Mouse (Mus musculus) yolk sac, embryonic 10.5 days (tissue): ENCODE data around the gene Mrps15.

Experiments
- DNase-seq: peaks from one replicate; pipeline ENCODE4 v3.0.0-alpha.2; 2017; ENCODE audit warnings: low spot score

The Mrps15 gene

DNA sequence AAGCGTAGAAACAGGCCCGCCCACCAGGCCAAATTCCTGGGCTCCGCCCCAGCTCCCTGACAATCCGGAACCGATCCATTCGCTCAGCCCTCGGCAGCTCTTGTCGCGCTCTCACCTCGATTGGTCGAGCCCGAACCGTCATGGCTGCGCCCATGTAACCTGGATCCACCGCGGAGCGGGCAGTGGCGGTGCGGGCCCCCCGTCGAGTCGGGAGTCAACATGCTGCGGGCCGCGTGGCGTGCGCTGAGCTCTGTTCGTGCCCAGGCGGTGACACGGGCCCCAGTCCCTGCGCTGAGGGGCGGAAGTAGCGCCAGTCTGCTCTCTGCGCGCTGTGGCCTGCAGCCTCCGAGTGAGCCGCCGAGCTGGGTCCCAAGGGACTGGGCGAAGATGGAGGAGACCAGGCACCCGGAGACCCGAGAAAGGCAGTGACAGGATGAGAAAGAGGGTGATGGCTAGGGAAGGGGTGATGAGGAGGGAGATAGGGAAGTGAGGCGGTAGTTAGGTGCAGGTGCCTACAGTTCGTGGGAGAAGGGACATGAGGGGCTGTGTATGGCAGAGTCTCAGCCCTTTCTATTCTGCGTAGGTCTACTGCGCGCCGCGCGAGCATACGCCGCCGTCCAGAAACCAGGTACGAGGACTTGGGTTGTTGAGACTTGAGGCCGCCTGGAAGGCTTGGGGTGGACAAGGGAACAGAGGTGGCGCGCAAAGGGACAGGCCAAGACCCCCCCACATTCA lies at the start of gene Mrps15:
Gene Mrps15, plus strand, starts transcription at position 75 of the 735 bp plus-strand sequence.
- peak; percentile 91 for DNase-seq

DNA sequence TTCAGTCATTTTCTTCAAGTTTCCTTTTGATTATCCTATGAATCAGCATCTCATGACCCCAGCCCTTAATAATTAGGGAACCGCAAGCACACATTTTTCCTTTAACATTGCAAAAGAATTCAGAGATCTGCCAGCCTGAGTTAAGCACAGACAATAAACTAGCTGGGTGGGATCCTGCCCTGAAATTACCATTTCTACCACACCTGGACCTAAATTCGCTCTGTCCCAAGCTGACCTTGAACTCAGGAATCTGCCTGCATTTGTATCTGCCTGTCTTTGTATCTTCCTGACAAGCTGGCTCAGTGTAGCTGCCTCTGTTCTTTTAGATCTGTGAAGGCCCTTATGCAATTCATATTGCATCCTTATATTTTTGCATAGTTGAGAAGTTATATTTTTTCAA lies 48.9 kb upstream of the Mrps15 start:
- DNase-seq, result no peak

DNA sequence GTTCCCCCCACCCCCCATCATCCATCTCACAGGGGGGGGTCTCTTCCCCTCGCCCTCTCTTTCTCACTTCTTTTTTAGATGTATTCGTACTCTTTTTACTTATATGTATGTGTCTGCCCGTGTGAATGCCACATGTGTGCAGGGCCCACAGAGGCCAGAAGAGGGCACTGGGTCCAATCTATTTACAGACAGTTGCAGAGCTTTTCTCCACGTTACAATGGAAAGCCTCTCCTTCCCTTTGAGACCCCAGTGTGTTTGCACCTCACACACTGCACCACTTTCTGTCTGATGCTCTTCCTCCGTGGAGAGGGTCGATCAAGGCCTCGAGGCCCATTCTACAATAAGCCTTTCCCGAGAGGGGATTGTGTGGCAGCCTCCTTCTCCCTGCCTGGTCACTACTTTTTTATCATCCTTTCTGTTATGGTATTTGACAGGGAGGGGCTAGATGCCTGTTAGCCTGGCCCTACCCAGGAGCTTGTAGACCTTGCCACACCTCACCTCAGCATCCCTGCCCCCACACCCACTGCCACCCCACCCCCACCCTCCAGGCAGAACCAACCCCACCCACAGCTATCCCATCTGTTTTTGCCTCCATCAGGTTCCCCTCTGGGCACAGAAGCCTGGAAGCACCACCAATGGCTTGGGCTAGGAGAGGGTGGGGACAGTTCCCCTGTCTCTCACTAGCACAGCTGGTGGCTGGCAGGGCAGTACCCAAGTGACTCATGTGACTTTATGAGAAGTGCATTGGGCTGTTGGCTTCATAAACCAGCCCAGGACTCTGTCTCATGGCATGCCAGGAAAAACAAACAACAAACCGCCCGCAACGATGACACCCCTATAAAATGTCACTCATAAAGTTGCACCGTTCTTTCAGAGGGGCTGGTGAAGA lies 45.2 kb upstream of the Mrps15 start:
- DNase-seq, result no peak

DNA sequence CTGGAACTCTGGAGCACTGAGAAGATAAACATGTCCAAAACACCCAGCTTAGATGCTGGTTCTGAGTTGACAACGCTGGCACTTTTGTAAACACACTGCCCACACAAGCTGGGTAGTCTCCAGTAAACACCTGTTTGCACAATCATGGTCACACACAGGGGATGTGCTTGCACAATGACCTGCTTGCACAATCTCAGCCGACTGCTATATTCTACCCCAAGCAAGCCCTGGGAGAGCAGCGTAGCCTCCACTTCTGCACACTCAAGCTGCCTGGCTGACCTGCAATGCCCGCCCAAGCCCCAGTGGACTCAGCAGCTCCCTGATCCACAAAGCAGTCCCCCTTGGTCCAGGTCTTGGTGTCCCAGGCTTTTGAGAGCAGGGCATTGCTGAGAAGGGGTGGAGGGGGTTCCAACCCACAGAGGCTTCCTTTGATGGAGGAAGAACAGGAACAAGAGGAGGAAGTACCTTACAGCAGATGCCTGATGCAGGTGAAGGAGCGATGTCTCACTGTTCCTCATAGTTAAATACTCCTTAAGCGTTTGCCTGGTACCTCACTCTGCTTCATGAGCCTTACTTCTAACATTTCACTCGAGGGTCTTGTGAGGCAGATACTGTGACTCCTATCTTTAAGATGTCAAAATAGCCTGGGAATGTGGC lies 28.9 kb upstream of the Mrps15 start:
- DNase-seq, result no peak

DNA sequence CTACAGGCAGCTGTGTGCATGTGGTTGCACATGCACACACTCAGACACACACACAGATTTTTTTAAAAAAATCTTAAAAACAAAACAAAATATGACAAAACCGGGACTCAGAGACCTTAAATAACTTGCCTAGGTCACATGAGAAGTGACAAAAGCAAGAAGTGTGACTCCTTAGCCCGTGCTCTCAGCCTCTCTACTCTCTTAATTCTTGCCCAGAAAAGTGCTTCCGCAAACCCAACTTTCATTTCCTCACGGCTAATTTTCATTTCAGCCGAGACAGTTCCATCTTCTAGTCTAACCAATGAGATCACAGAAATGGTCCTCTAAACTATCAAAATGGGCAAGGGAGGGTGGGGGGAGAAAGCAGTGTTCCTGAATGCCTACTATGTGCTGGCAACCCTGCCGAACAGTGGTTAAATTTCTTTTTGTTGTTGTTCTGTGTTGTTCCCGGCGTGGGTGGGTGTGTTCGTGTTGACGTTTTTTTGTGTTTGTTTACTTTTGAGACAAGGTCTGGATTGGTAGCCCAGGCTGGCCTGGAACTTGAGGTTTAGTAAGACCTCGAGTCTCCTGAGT lies 27.7 kb upstream of the Mrps15 start:
- no peak for DNase-seq

DNA sequence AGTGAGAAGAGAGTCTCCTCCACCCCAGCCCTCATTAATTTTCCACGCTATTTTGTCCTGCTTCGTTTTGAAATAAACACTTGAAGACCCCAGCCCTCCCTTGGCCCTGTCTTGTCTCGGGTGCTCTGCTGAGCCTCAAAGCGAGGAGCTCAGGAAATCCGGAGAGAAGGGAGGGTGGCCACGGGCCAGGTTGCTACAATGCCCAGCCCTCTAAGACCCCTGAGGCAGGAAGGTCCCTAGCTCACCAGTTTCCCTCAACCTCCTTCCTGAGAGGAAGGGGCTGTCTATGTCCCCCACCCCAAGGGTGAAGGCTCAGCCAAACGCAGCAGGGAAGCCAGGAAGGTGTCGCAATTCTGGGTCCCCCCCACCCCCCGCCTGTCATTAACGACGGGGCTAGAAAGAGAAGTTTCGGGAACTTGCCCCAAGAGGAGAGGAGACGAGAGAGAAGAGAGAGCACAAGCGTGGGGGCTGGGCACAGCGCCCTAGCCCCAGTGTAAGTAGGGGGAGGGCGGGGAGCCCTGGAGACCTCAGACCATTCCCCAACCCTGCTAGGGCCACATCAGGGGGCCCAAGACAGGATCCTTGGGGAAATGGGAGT lies 22.3 kb upstream of the Mrps15 start, which contains the start of gene Csf3r:
Gene Csf3r, plus strand, starts transcription at position 248 of the 598 bp plus-strand sequence.
- no peak for DNase-seq

DNA sequence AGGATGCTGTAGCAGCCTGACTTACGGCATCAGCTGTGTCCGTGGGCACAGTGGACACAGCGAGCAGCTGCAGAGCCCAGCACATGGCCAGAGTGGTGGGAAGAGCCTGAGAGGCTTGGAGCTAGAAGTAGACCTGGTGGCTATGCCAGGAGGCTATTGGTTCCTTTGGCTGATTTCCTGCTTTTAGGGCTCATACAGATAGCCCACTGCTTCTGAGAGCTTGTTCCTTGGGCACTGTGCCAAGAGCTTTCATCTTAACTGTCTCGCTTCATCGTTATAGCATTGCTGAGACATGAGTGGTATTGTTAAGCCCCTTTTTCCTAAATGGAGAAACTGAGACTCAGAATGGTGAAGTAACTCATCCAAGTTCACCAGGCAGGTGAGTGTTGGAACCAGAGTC lies 20.9 kb upstream of the Mrps15 start:
- DNase-seq, result no peak

DNA sequence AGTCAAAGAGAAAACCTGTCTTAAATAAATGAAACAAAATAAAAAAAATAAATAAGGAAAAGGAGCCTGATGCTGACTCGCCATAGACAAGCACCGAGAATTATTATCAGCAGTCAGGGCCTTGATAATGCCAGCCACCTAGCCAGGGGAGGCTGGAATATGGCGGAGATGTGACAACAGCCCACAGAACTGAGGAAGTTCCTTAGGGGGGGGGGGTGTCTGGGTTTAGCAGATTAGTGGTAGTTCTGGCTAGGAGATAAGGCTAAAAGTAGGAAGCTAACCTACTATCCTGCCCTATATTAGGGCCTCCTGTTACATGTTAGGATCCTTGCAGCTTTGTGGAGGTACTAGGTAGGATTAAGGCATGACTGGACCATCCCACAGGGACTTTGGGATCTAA lies 18.7 kb upstream of the Mrps15 start:
- DNase-seq, result no peak

DNA sequence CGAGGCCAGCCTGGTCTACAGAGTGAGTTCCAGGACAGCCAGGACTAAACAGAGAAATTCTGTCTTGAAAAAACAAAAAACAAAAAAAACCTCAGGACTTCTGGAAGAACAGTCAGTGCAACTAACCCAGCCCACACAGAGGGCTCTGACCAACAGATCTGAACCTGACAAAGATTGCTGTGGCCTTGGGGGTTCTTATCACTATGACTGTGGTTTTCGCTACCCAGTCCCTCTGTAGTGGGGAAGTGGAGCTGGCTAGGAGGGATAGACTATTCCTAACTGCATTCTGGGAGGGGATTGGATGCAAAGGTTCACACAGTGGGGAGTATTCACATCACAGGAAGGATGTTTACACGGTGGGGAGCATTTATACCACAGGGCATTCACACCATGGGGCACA lies 17.7 kb upstream of the Mrps15 start:
- DNase-seq, result no peak

DNA sequence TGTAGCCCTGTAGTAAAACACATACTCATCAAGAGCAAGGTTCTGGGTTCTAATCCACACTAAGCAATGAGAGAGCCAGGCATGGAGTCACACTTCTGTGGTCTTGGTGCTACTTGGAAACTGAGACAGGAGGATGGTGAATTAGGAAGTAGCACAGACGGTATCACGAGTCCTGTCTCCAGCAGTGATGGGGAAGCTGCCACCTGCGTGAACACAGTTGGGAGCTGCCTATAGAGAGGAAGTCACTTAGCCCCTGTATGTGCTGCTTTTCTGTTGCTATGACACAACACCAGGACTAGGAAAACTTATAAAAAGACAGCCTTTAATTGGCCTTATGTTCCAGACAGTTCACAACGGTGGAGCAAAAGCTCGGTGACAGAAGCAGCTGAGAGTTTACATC lies 16.0 kb upstream of the Mrps15 start:
- DNase-seq, result no peak

DNA sequence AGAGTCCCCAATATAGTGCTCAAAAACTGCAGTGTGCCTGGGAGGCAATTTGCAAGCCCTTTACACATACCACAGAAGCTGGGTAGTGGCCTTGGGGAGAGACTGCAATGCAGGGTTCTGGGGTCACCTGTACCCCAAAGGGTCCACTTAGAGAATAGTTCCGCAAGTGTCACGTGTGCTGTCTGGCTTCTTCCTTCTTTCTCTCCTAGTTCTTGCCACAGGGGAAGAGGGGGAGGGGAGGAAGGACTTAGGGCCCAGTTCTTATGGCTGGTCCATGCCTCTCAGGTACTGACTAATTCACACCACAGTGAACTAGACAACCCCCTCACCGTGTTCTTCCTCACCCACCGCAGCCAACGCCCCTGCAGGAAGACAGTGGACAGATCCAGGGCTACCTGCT lies 11.3 kb upstream of the Mrps15 start:
- no peak for DNase-seq

DNA sequence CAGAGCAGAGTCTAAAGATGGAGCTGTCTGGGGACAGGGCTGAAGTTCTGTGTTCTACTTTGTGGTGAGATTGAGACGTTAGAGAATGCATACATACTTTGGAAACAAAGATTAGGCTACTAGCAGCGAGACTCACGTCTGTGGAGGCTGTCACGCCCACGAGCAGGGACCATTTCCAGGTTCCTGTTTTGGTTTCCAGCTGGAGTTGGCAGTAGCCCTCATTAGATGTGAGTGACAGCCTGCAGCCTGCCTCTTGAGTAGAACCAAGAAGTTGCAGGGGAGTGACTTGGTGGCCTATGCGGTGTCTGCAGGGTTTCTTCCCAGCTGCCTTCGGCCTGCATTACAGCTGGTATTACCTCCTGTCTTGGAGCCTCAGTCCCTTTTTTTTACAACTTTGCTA lies 4.9 kb downstream of the Mrps15 start:
- DNase-seq, result no peak

DNA sequence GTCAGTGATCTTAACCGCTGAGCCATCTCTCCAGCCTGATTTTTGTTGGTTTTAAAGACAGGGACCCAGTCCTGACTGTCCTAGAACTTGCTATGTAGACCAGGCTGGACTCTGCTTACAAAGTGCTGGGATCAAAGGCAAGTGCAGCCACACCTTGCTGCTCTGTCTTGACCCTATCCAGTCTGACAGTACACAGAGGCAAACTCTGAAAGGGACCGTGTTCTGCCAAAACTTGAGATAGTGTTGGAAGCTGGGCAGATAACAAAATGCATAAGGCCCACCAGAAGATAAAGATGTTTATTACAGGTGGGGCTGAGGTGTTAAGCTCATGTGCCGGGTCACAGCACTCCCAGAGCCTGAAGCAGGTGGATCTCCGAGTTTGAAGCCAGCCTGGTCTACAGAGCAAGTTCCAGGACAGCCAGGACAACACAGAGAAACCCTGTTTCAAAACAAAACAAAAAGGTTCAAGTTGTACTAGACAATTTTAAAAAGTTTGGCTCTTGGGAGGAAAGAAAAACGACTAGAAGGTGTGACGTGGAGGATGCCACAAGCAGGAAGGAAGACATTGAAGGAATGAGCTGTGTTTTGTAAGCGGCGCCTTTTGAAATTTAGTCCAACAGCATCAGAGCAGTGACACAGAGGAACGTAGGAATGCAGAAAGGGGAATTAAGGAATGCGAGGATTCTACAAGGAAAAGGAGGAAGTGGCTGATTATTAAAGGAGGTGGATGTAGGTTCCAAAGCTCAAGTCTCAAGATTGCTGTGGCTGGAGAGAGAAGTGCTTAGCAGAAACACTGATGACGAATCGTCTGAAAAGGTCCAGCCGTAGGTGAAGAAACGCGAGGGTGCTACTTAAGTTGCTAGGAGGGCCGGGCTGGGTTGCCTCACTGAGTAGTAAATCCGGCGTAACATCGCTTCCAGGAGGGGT lies 10.7 kb downstream of the Mrps15 start:
- DNase-seq, result no peak

DNA sequence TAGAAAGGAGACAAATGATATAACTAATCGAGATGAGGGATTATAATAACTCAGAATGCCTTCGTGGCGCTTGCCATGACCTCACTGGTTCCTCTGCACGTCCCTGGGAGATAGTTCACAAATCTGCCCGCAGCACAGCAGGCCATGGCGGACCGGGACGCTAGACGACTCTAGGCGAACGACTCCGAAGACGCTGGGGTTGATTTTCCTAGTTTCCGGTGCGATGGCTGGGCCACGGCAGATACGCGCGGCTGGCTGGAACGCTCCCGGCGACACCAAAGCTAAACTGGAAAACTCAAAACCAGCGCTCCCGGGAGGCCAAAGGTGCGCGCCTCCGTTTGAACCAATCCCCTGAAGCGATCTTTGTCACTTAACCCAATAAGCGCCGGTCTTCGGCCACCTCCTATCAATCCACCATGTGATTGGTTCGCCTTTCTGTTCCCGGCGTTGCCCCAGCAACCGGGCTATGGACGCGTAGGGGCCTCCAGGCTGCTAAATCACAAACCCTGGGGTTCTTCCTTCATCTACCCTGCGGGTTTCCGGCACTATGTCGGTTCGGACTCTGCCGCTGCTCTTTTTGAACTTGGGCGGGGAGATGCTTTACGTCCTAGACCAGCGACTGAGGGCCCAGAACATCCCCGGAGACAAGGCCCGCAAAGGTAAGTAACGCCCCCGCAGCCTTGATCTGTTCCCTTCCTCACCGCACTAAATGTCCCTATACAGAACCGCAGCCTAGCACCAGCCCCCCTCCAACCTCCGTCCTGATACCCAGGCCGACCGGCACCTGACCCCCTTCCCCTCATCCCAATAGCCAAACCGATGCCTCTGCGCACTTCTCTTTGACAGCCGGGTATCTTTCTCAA lies 11.6 kb downstream of the Mrps15 start, which contains the start of gene Oscp1:
Gene Oscp1, plus strand, starts transcription at position 432 of the 863 bp plus-strand sequence.
- DNase-seq, result peak; percentile 93

DNA sequence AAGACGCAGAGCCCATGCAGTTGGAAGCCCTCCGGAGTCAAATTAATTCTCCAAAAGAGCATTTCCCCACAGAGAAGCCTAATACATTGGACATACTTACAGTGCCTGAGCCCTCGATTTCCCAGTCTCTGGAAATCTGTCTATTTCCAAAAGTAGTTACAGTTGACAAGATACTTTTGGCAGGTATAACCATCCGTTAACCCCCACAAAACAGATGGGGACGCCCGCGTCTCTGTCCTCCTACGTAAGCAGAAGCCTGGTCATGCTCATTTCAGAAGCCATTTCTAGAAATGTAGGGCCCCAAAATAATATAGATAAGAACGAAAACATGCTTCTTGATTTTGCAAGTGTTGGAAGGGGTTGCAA lies 12.3 kb downstream of the Mrps15 start:
- DNase-seq, result no peak

DNA sequence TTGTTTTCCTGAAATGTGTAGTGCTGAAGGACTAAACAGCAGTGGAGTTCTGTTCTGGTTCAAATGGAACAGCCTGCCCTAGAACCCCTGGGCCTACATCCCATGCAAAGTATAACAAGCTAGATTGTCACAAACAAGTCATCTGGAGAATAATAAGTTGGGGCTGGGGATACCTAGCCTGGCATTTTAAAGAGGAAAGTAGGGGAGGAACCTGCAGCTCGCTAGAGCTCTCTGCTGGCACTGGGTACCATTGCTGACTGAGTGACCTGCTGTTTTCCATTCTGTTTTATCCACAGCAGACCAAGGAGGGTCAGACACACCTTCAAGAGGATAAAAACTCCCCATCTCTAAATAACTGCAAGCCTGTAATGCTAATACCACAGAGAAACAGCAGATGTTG lies 16.1 kb downstream of the Mrps15 start:
- no peak for DNase-seq

DNA sequence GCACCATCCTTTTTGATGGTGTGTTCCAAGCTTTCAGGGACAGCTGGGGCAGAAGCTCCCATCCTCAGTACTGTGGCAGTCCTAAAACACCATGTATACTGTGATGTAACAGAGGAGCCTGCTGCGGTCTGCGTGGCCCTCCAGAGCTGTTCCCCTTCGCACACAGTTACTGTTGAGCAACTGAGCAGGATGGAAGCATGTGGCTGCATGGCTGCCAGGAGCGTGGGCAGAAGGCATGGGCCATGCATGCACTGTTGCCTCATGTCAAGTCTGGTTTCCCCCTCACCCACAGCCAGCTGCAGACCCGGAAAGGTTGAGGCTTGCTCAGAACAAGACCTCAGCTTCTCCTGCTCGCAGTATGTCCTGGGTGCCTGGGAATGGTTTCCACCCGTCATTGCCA lies 18.5 kb downstream of the Mrps15 start:
- no peak for DNase-seq

DNA sequence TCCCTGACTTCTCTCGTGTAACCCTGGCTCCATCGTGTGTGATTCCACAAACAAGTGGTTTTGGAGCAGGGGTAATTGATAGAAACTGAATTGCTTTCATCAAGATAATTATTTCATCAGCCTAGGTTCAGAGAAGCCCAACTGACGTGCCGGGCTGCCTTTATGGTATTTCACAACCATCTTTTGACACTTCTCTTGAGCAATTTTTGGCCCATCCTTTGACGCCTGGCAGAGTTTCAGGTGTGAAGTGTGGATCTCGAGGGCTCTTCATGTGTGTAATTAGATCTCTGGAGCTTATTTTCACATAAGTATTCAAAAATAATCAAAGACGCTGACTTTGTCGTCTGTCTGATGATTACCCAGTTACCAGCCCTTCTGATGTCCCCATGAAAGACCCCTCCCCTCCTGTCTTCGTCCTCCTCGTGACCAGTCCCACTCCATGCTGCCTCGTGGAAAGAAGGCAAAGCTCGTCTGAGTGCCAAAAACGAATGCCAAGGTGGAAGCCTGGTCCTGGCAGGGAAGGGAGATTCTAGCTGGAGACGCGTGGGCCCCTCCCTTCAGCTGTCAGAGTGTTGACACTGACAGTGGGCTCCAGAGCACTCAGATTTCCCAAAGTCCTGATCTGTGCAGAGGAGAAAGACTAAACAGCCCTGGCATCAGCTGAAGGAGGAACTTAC lies 20.8 kb downstream of the Mrps15 start:
- DNase-seq, result no peak

DNA sequence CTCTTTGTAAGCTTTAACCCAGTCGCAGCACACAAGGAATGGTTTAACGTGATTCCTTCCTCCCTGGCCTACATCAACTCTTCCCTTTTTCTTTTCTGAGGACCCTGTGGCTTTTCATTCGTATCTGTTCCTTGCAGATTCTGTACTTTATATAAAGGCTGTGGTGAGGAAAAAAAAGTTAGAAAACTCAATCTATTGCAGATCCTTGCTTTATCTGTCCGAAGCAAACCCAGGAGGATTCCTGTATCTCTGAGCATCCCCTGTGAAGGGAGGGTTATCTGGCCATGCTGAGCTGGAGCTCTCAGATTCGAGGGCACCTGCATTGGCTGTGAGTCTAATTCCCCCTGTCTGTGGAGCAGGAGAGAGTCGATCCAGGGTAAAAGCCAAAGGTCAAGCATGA lies 22.1 kb downstream of the Mrps15 start:
- DNase-seq, result no peak
